Comparison of ENCODE assay signal across 17 mouse cellular contexts in the genomic region with DNA sequence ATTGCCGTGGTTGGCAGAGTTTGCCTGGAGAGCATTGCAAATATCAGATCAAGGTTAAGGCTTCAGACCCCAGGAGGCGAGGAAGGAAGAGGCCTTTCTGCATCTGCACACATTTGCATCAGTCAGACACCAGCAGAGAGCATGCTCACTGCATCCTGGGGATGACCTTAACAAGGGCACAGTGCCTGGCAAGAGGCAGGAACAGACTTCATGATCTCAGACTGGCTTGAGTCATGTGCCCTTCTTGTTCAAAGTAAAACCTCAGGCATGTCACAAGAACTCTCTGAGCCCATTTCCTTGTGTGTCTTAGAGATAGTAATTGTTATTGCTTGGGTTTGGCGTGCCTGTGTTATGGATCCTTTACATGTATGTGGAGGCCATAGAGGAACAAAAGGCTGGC.
DNase-seq lines count a peak whose midpoint lies in the region; ATAC-seq and TF ChIP-seq lines count a peak whose summit lies in the region.
"Had no signal": no experiment of that assay in that cellular context is flagged by ENCODE, and none has a peak within 500 bp of the region (broad histone marks: within the 10 kb centered on the region; RNA-seq: fewer than 3 reads in every experiment).

No protein-coding gene starts in this region.

- TF ChIP-seq EP300 in liver, postnatal 0 days (IDR thresholded peaks at IDR 0.05; ENCODE audit: low read depth): no peak

- H3K9ac ChIP-seq in midbrain, embryonic 13.5 days (replicated peaks): no peak overlapping the region
- H3K9ac ChIP-seq in midbrain, embryonic 16.5 days (ENCODE audit: low read depth, low read length): no peak overlapping the region
- no peak overlapping the region for H3K9ac ChIP-seq in liver, postnatal 0 days (replicated peaks)
- H3K9ac ChIP-seq: lung, embryonic 14.5 days; midbrain, embryonic 12.5 days had no signal

- no peak overlapping the region for H3K4me3 ChIP-seq in midbrain, embryonic 13.5 days (replicated peaks)
- no peak overlapping the region for H3K4me3 ChIP-seq in midbrain, embryonic 16.5 days (ENCODE audit: low read depth, low read length)
- H3K4me3 ChIP-seq in liver, postnatal 0 days (ENCODE audit: low read depth, low read length): no peak overlapping the region
- H3K4me3 ChIP-seq: midbrain, embryonic 12.5 days had no signal

- 0 out of 2 replicates have a peak overlapping the region, but pooled peaks have one; percentile 11 for H3K27ac ChIP-seq in midbrain, embryonic 13.5 days
- H3K27ac ChIP-seq in midbrain, embryonic 16.5 days (ENCODE audit: low read length): no peak overlapping the region
- no peak overlapping the region for H3K27ac ChIP-seq in liver, postnatal 0 days (ENCODE audit: low read depth)
- H3K27ac ChIP-seq: macrophage; midbrain, embryonic 12.5 days had no signal

- no peak for ATAC-seq in midbrain, embryonic 13.5 days
- no peak for ATAC-seq in midbrain, embryonic 16.5 days
- ATAC-seq in liver, postnatal 0 days: no peak
- ATAC-seq: inflammation-experienced regulatory T-cells, adult 6 months had no signal

- WGBS in midbrain, embryonic 13.5 days: 75% methylated on average over 3 of the region's 3 CpGs
- WGBS in midbrain, embryonic 16.5 days: 66% methylated on average over 3 of the region's 3 CpGs
- 59% methylated on average over 3 of the region's 3 CpGs for WGBS in liver, postnatal 0 days (ENCODE audit: insufficient replicate concordance)

- peak; percentile 50 for DNase-seq in adrenal gland, adult 2 months
- no peak for DNase-seq in adrenal gland, postnatal 4 days (ENCODE audit: low spot score in 2 of 2)
- DNase-seq in adrenal gland, postnatal 36 days: peak; percentile 23 to 39
- no peak for DNase-seq in thymus, postnatal 14 days
- no peak for DNase-seq in liver, postnatal 0 days
- no peak for DNase-seq in frontal cortex, postnatal 14 days (ENCODE audit: low spot score in 2 of 2)
- DNase-seq: cerebellum, adult 9-11 months; gastrocnemius, postnatal 14 days; kidney, adult 8-10 months; lung, embryonic 14.5 days; thymus, adult 18-20 months had no signal

- peaks cover 3% of the 10 kb centered on the region for H3K36me3 ChIP-seq in midbrain, embryonic 13.5 days
- H3K36me3 ChIP-seq in midbrain, embryonic 16.5 days (ENCODE audit: control insufficient read depth, insufficient read depth, low read length): no peaks in the 10 kb centered on the region
- H3K36me3 ChIP-seq in liver, postnatal 0 days (replicated peaks; ENCODE audit: insufficient read depth, low read length): no peaks in the 10 kb centered on the region

- peaks cover 21% of the 10 kb centered on the region for H3K4me1 ChIP-seq in midbrain, embryonic 13.5 days (replicated peaks)
- H3K4me1 ChIP-seq in midbrain, embryonic 16.5 days (ENCODE audit: control insufficient read depth, insufficient read depth, low read length): peaks cover 12% of the 10 kb centered on the region
- no peaks in the 10 kb centered on the region for H3K4me1 ChIP-seq in liver, postnatal 0 days (ENCODE audit: insufficient read depth)

- H3K9me3 ChIP-seq in midbrain, embryonic 13.5 days: no peaks in the 10 kb centered on the region
- no peaks in the 10 kb centered on the region for H3K9me3 ChIP-seq in midbrain, embryonic 16.5 days (replicated peaks; ENCODE audit: control insufficient read depth, low read length, poor library complexity, severe bottlenecking)
- H3K9me3 ChIP-seq in liver, postnatal 0 days (ENCODE audit: low read length): no peaks in the 10 kb centered on the region
- H3K9me3 ChIP-seq: midbrain, embryonic 12.5 days had no signal

- H3K4me2 ChIP-seq in midbrain, embryonic 13.5 days (replicated peaks): no peak overlapping the region
- H3K4me2 ChIP-seq in midbrain, embryonic 16.5 days (ENCODE audit: low read length): no peak overlapping the region
- no peak overlapping the region for H3K4me2 ChIP-seq in liver, postnatal 0 days (ENCODE audit: low read depth, low read length)
- H3K4me2 ChIP-seq: liver, embryonic 11.5 days; lung, embryonic 14.5 days; midbrain, embryonic 12.5 days had no signal

- H3K27me3 ChIP-seq in midbrain, embryonic 13.5 days: no peaks in the 10 kb centered on the region
- no peaks in the 10 kb centered on the region for H3K27me3 ChIP-seq in midbrain, embryonic 16.5 days (ENCODE audit: control insufficient read depth, insufficient read depth, low read depth, low read length)
- H3K27me3 ChIP-seq in liver, postnatal 0 days (ENCODE audit: insufficient read depth, low read length): no peaks in the 10 kb centered on the region
- H3K27me3 ChIP-seq: midbrain, embryonic 12.5 days had no signal

- no peak for TF ChIP-seq CTCF in liver, postnatal 0 days (IDR thresholded peaks at IDR 0.05; ENCODE audit: low read depth)

Comparison
In these comparisons a context has a peak if more than half of its experiments do, and no peak if none do; other contexts are left out.
1. DNase-seq: peak in adrenal gland, adult 2 months (single experiment) and adrenal gland, postnatal 36 days (2 of 2); none in adrenal gland, postnatal 4 days (0 of 2), thymus, postnatal 14 days (single experiment), liver, postnatal 0 days (single experiment) and frontal cortex, postnatal 14 days (0 of 2).